Mouse (Mus musculus) spleen, postnatal 36 days (tissue): Measurements from ENCODE around the gene Psme2.

Experiments used
- DNase-seq, 2 experiments: peaks; one replicate each; pipeline ENCODE4 v3.0.0; 2022; ENCODE audit warnings: low spot score in 2 of 2, mixed read lengths in 1 of 2

The Psme2 gene

DNA sequence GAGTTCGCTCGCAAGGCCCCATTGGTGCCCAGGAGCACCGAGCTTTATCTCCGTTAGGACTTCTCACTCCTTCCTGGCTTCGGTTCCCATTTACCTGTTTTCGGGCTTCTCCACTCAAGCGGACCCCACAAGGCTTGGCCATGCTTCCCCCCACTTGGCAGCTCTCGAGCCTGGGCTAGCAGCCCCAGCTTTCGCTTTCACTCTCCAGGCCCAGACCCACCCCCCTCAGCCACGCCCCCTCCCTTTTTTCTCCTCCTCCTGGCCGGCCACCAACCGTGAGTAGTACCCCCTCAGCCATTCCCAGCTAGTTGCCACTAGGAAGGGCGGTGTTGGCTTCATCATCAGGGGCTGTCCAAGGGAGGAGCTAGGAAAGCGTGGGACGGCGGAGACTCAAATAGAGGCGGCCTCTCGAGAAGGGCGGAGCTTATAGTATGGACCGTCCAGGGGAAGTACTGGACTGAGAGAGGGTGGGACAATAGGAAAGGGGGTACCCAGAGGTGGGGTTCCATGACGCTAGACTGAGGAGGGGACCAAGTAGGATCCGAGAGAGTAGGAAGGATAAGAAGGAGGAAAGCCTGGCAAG, at the start of gene Psme2:
Psme2 (minus strand) TSS at position 366 of the 583 bp plus-strand sequence.
- peak; percentile 89 to 92 for DNase-seq

DNA sequence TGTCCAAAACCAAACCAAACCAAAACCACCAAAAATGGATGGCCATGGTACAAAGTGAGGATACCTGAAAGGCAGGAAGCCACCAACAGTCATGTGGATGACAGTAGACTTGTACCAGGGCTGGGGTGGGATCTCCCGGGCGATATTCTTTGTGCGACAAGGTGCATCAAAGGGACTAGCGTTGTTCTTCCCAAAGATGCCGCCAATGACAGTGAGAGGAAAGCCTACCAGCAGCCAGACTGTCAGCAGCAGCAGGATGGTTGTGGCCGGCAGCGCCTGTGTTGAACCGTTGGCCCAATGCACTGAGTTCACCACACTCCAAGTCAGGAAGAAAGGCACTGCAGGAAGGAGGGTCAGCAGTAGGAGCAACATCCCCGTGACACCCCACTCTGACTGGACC, 46.9 kb upstream of the Psme2 start, which contains the start of gene Gm49378:
Gm49378 (minus strand) TSS at position 101 of the 400 bp plus-strand sequence.
- no peak for DNase-seq

DNA sequence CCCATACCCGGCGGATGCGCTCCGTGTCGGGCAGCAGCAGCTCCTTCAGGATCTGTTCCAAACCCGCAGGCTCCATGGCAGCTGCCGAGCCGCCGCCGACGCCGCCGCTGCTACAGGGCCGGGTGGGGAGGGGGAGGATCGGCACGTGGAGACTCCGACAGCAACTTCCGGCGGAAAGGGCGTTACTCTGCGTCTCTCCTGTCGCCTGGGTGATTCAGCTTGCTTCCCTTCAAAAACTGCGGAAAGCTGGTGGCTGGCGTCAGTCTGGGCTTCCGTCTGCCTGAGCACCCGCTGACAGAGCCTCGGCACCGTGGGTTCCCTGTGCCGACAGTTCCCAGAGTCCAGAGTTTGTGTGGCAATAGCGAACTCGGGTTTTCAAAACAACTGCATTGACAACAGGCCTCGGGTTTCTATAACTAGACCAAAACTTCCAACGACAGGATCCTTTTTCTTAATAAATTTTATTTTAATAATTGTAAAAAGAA, 44.7 kb upstream of the Psme2 start, which contains the start of gene Ipo4:
Ipo4 (minus strand) TSS at position 435 of the 485 bp plus-strand sequence.
- DNase-seq, result peak; percentile 83 to 84

DNA sequence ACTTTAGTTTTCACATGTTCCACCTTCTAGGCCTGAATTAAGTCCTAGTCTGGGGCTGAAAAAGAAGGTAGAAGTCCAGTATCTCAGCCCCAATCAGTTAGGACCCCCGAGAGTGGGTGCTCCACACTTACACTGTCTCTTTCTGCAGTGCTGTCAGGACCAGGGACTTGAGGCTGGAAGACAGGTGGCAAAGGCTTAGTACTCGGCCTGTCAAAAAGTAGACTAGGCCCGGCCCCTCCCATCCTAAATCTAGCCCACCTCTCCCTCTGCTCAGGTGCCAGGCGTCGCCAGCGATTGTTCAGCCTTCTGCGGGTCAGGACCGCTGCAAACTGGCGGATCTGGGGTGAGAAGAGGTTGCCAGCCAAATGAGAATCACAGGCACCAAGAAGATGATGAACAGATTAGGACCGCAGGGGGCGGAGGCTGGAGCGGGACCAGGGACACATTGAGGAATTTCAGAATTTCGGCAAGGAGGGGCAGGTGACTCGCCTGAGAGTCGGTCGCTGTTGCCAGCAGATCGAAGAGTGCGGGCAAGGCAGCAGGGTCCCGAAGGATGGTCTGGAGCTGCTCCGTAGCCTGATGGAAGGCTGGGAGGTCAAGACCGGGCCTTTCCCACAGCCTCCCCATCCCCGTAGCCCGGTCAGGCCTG, 44.1 kb upstream of the Psme2 start:
- DNase-seq, result no peak

DNA sequence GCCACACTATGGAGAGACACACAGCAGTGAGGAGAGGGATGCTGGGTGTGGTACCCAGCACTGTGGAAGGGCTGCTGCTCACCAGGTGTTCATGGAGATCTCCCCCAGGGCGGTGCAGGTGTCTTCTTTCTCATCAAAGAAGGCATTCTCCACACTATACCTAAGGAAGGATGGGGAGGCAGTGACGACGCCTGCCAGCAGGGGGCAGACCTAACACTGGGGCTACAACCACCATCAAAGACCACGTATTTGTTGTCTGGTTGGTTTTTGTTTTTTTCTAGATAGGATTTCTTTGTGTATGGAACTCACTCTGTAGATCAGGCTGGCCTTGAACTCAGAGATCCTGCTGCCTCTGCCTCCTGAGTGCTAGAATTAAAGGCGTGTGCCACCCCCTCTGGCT, 38.4 kb upstream of the Psme2 start:
- peak; percentile 48 to 62 for DNase-seq

DNA sequence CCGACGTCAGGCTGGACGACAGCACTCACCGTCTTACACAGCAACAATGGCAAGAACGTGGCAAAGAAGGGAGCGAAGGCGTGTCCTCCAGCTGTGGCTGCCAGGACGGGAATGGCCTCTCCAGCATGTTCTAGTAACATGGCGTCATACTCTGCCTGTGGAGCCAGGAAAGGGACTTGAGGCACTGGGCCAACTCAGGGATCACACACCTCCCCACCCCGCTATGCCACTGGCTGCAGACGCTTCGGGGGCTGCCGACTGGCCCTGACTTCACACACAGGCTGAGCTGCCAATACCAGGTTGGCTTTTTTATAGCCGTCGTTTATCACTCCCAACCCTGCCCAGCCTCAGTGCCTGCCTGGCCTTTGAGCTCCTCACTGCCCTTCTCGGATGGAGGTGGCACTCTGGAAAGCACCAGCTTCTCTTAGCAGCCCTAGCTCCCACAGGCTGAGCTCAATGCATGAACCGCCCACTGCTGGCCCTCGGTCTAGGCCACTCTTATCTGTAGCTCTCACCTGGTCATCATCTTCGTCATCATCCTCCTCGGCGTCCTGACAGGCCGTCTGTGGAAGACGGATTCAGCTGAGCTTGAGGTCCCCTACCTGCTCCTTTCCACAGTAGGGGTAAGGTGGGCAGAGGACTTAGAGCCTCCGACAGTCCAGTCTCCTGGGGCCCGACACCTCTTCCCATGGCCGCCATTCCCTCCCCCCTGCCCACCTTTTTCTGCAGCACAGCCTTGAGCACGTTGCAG, 37.3 kb upstream of the Psme2 start:
- DNase-seq, result no peak

DNA sequence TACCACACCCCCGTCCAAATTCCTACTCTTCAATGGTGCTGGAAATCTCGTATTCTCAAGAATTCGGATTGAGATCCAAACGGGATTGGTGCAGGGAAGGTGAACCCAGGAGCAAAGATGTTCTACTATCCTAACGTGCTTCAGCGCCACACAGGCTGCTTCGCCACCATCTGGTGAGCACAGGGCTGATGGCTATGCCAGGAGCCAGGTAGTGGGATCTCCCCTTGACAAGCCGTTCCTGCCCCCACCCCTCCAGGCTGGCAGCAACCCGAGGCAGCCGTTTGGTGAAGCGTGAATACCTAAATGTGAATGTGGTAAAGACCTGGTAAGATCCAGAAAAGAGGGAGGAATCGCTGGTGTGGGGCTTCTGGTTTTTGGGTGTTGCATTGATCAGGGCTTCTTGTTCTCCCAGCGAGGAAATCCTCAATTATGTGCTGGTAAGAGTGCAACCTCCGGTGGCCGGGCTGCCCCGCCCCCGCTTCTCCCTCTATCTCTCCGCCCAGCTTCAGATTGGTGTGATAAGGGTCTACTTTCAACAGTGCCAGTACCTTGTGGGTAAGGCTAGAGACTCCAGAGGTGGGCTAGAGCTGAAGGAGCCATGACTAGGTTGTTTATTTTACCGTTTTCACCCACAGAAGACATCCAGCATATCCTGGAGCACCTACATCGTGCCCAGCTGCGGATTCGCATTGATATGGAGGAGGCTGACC, 27.7 kb upstream of the Psme2 start:
- DNase-seq, result peak in 1 of 2 experiments; percentile 17

DNA sequence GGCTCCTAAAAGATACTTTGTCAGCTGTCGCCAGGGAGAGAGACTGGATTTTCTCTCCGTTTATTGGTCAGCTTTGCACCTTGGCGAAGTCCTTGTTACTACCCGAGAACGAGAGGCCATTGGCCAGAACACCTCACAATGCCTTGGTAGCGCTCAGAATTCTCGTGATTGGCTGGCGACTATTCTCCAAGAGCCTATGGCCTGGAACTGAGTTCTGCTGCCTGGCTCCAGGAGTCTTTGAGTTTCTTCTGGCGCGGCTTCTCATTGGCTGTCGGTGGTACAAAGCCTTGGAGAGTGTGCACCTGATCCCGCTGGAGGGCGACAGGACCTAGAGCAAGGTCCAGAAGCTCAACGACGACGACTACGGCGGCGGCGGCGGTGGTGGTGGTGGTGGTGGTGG, 26.9 kb upstream of the Psme2 start, which contains the start of gene Rec8:
Rec8 (plus strand) TSS at position 216 of the 400 bp plus-strand sequence.
- DNase-seq, result peak in 1 of 2 experiments; percentile 17

DNA sequence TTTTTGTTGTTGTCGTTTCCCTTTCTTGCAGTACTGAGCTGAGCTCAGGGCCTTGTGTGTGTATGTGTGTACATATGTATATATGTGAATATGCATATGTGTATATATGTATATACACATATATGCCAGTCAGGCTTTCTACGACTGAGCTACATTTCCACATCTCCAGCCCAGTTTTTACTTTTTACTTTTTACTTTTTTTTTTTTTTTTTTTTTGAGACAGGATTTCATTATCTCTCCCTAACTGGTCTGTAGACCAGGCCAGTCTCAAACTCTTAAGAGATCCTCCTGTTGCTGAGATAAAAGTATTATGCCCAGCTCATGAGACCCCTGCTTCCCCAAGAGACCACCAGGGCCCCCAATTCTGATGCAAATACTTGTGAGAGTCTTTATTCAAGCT, 25.9 kb upstream of the Psme2 start:
- DNase-seq, result no peak

DNA sequence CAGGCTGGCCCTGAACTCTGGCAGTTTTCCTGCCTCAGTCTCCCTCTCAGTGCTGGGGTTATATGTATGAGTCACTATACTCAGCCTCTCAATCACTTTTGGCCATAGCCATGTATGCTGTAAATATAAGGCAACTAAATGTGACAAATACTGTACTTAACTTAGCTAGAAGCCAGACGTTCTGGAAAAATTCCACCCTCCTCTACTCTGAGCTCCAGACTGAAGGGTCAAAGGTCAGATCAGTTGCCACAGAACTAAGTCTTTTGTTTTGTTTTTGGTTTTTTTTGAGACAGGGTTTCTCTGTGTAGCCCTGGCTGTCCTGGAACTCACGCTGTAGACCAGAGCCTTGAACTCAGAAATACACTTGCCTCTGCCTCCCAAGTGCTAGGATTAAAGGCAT, 25.0 kb upstream of the Psme2 start:
- DNase-seq, result no peak

DNA sequence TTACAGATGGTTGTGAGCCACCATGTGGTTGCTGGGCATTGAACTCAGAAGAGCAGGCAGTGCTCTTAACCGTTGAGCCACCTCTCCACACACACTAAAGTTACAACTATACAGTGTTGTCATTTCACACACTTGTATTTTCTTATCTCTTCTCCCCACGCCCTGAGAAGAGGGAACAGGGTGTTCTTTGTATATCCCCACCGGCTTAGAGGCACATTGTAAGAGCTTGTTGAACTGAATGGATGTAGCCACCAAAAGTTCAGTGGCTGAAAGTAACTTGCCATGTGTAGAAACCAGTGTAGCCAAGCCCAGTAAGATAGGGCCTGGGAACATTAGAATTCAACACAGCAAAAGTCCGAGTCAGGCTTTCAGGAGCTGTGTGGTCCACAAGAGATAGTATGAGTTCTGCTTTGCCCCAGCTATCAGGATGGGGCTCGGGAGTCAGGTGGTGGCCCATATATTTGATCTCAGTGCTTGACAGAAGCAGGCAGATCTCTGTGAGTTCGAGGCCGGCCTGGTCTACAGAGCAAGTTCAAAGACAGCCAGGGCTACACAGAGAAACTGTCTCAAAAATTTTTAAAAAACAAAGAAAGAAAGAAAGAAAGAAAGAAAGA, 23.8 kb upstream of the Psme2 start:
- no peak for DNase-seq

DNA sequence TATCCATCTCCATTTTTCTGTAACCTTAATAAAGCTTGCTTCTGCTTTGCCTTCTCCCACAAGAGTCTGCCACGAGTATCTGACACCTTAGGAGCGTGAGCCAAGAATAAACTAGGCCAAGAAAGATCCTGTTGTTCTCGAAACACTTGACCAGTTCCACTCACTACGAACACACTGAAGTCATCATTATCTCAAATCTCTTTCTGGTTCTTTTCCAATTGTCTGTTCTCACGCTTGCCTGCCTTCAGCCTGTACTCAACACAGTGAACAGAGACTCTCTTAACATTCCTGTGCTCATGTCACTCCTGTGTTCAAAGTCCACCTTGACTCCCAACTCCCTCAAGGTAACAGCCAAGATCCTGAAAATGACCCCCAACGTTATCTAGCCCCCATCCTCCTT, 22.4 kb upstream of the Psme2 start:
- DNase-seq, result no peak

DNA sequence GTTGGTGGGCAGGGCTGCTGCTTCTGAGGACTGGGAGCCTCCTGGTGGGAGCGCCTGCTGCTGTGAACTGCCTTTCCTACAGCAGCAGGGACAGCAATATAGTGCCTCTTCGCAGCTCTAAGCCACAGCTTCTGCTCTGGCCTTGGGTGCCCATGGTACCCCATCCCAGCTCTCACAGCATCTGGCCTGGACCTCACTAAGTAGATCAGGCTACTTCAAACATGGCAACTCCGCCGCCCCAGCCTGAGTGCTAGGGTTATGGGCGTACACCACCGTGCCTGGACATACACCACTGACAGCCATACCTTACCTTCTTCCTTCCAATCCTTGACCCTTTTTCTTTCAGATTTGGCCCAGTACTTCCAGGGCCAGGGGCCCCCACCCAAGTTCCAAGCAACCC, 17.4 kb upstream of the Psme2 start:
- no peak for DNase-seq

DNA sequence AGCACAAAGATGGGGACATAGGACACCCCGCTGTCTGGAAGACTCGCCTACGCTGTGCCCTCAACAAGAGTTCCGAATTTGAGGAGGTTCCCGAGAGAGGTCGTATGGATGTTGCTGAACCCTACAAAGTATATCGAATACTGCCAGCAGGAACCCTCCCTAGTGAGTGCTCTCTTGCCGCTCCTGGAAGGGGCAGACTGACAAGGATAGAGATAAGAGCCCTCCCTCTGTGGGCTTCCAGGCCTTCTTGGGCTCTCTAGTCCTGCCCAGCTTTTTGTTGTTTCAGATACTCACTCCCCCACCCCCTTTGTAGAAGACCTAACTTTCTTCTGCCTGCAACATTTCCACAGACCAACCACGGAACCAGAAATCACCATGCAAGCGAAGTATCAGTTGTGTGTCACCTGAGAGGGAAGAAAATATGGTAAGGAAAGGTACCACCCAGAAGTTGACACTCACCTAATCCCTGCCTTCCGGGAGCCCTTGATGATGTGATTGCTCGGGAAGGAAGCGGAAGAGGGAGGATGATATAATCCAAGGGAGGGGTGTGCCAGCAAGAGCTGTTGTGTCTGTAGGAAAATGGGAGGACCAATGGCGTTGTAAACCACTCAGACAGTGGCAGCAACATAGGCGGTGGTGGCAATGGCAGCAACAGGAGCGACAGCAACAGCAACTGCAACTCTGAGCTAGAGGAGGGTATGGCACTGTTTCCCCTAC, 15.0 kb upstream of the Psme2 start:
- DNase-seq, result no peak

DNA sequence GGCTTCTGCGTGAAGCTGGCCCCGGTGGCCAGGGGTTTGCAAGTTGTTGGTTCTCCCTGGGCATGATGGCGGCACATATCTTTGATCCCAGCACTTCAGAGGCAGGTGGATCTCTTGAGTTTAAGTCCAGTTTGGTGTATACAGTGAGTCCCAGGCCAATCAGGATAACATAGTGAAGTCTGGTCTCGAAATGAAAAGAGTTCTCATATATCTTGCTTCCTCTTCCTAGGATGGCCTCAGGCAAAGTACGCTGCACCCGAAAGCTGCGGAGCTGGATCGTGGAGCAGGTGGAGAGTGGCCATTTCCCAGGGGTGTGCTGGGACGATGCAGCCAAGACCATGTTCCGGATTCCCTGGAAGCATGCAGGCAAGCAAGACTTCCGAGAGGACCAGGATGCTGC, 13.9 kb upstream of the Psme2 start:
- DNase-seq, result no peak

DNA sequence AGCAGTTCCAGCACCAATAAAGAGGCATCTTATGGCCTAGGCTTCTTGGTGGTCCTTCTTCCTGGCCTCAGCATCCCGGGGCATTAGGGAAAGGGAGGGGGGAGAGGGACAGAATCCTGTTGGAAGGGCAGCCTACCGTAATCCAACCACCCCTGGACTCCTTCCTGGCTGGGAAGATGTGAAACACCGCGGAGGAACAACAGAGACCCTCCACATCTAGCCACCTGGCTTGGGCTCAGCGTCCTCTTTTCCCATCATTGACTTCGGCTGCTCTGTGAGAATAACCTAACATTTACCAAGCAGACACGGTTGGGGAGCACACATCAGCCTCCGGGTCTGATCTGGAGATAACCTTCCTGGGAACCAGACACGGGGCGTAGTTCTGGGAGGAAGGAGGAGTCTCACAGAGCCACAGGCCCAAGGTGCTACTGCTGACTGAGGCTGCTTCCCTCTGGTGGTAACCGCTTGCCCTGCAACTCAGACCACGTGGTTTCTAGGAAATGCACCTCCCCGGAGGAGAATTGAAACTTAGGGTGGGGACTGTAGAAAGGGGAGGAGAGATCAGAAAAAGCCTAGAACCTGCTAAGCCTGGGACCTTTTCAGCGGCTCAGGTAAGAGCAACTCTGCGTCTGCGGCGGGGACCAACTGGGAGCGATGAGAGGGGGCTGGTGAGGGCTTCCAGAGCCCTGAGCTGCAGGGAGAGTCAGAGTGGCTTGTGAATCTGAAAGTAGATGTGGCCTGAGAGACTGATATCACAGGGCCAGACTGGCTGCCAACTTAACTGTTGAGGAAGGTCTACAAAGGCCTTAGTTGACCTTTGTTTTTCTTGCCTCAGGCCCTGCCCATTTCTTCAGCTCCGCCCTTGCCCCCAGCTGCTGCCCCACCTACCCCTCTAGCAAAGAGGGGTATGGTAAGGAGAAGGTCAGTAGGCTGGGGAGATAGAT, 13.0 kb upstream of the Psme2 start:
- peak; percentile 96 for DNase-seq

DNA sequence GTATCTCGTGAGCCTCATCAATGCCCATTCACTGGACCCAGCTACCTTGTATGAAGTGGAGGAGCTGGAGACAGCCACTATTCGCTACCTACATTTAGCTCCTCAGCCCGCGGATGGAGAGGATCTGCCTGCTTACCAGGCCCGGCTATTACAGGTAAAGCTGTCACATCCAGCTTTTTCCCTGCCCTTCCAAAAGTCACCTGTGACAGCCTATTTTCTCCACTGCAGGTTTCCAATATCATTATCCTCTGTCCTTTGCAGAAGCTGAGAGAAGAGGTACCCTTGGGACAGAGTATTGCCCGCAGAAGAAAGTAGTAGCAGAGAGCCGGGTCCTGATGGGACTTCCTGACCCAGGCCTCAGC, 12.3 kb upstream of the Psme2 start, which contains the start of gene Irf9:
Irf9 (plus strand) TSS at position 301 of the 362 bp plus-strand sequence.
- DNase-seq, result no peak

DNA sequence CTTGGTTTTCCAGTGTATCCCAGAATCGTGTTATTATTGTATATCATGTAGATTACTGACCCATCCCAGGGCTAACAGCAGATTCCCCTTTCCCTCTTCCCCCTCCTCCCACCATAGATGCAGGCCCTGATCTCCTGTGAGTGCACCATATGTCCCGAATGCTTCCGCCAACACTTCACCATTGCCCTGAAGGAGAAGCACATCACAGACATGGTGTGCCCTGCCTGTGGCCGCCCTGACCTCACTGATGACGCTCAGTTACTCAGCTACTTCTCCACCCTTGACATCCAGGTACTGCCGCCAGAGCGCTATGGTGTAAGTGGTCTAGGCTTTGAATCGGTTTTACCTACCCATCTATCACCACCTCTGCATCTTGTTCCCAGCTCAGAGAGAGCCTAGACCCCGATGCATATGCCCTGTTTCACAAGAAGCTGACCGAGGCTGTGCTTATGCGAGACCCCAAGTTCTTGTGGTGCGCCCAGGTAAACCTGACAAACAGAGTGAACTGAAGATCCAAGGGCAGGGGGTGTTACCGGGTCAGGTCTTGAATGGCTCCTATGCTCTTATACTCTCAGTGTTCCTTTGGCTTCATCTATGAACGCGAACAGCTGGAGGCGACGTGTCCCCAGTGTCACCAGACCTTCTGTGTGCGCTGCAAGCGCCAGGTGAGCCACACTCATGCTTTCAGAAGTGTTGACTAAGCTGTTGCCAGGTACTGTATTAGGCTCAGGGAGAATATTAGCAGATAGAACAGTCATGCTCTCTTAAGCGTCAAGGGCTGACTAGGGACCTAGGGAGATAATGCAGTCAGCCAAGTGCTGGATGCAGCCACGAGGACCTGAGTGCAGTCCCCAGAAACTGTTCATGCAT, 7.8 kb upstream of the Psme2 start:
- no peak for DNase-seq
